Mouse (Mus musculus): ENCODE data around the gene Dnaic1. TPM values are rescaled to one million over a fixed set of nuclear protein-coding genes. Genes with fewer than 3 reads are reported as not detected.

The Dnaic1 gene
- total RNA-seq (2023), result not detected

GRCm38 (mm10) chr4:41569411-41569885 is at the start of gene Dnaic1, which contains the start of gene Fam219a:
Dnaic1 (plus strand) TSS chr4:41569775.
Fam219a (minus strand) TSS chr4:41569538.

GRCm38 (mm10) chr4:41639913-41640507 is 70.4 kb downstream of the Dnaic1 start, which contains the start of gene Enho:
Enho (minus strand) TSS chr4:41640324.

Other genes starting within 250 kb of the Dnaic1 start
- gene Ubap1, start 220.8 kb upstream of the Dnaic1 start, total RNA-seq (2023), result 10 to 100 TPM; 50.5 to 73.9 TPM
- gene Kif24, start 104.9 kb upstream of the Dnaic1 start, total RNA-seq (2023), result 10 to 100 TPM in 1 of 2 experiments, 1 to 10 TPM in 1; 9.7 to 11.7 TPM
- 1 to 10 TPM; 4.0 to 4.9 TPM for gene Nudt2, start 104.6 kb upstream of the Dnaic1 start, total RNA-seq (2023)
- under 1 TPM in 1 of 2 experiments, not detected in 1; 0.13 TPM for gene AI464131, start 66.7 kb upstream of the Dnaic1 start, total RNA-seq (2023)
- not detected for gene 1110017D15Rik, start 52.4 kb upstream of the Dnaic1 start, total RNA-seq (2023)
- 10 to 100 TPM; 17.3 to 21.2 TPM for gene Fam219a, start 237 bp upstream of the Dnaic1 start, total RNA-seq (2023)
- not detected for gene Enho, start 70.5 kb downstream of the Dnaic1 start, total RNA-seq (2023)
- not detected for gene Cntfr, start 127.3 kb downstream of the Dnaic1 start, total RNA-seq (2023)
- gene Il11ra1, start 130.2 kb downstream of the Dnaic1 start, total RNA-seq (2023), result 10 to 100 TPM in 1 of 2 experiments, 1 to 10 TPM in 1; 5.9 to 10.2 TPM
- gene Rpp25l, start 143.8 kb downstream of the Dnaic1 start, total RNA-seq (2023), result 10 to 100 TPM; 16.5 to 18.3 TPM
- 10 to 100 TPM; 63.4 to 85.0 TPM for gene Dctn3, start 153.4 kb downstream of the Dnaic1 start, total RNA-seq (2023)
- gene Arid3c, start 161.4 kb downstream of the Dnaic1 start, total RNA-seq (2023), result under 1 TPM in 1 of 2 experiments, not detected in 1; 0.31 TPM
- 10 to 100 TPM; 22.7 to 27.3 TPM for gene Galt, start 185.5 kb downstream of the Dnaic1 start, total RNA-seq (2023)
- 10 to 100 TPM; 17.9 to 18.5 TPM for gene Sigmar1, start 186.4 kb downstream of the Dnaic1 start, total RNA-seq (2023)
- 1 to 10 TPM; 3.2 to 5.2 TPM for gene Ccl27a, start 204.5 kb downstream of the Dnaic1 start, total RNA-seq (2023)